Mouse (Mus musculus): ENCODE data around the gene Nr2c1.
A peak's percentile ranks its signal among the peaks of the same experiment; 100 is the strongest.

The Nr2c1 gene

GRCm38 (mm10) chr10:94211725-94212124 is 63.9 kb downstream of the Nr2c1 start:
- DNase-seq = no peak

GRCm38 (mm10) chr10:94225026-94225750 is 77.4 kb downstream of the Nr2c1 start:
- no peak for DNase-seq

DNA sequence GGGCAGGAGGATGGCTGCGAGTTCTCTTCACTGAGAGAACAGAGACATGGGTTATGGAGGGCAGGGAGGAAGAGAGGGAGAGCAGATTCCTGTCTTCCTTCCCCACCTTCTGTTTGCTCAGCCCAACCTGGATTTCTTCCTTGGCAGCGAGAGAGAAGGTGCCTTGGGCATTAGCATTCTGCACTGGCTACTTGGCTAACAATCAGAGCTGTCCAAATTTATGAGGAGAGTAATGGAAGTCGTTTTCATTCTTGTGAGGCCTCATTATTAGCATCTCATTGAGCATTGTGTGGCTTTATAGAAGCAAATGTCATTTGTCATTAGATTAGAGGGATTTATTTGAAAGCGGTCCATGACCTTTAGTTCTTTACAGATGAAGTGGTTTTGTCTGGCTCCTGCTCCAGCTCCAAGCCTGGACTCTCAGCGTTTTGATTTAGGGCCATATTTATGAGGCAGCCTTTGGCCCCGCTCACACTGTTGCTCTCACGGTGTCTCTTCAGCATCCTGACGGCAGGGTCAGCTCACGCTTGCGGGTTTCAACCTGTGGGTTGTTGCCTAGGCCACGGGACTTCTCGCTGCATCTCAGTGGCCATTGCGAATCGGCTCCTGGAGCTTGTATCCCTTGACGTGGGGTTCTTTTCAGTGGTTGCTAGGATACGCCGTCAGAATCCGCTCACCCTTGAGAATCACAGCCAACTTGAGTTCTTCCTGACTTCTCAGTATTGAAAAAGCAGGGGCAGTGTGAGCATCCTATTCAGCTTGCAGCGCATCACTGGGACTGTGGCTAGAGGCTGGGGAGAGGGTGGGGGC is 82.6 kb downstream of the Nr2c1 start:
- peak; percentile 66 for DNase-seq

DNA sequence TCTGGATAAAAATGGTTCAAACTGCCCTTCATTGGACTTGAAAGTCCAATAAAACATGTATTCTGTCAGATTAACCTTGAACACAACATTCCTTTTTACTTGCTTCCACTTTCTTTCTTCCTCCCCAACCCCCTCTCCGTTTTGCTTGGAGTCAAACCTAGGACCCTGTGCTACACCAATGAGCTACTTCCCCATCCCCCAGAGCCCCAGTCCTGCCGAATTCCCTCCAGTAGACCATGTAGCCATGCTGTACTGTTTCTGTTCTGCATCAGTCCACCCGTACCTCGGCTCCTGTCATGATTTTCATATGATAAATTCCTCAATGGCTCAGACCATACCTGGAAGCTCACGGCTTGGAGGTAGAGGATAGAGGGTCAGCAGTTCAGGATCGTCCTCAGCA is 83.2 kb downstream of the Nr2c1 start:
- no peak for DNase-seq

DNA sequence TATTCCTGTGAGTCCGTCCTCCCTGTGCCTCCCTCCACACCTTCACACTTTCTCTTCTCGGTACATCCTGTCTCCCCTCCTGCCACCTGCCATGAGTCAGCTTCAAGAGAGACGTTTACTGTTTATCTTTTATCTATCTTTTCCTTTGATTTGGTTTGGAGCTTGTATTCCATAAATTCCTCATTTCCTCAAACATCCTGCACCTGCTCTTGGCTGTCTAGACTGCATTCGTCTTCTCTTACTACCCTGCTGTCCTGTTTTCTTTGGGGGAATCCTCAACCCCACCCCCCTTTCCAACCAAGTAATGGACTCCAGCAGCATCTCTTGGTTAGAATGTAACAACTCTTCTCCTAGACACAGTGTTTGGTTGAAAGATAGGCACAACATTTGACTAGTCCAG is 87.4 kb downstream of the Nr2c1 start:
- no peak for DNase-seq

- no peak for DNase-seq
Measured at GRCm38 (mm10) chr10:94241346-94241745, 93.5 kb downstream of the Nr2c1 start.

Data from right cerebral cortex, adult 18-20 months (tissue).